Mouse (Mus musculus) liver, adult 2 months (tissue): ENCODE data around the gene Ccl27a.

ENCODE experiments used
- CTCF ChIP-seq: fragments of 200-500 bp; IDR thresholded peaks from 2 replicates; pipeline ENCODE4 v1.5.1; 2011; ENCODE audit warnings: low read depth, low read length, control low read depth
- POLR2A ChIP-seq: fragments of 200-500 bp; IDR thresholded peaks from 2 replicates; pipeline ENCODE4 v1.6.1; 2011; ENCODE audit warnings: low read length, control low read depth; ENCODE audit not compliant: insufficient read depth; ENCODE audit errors: extremely low read depth

DNA sequence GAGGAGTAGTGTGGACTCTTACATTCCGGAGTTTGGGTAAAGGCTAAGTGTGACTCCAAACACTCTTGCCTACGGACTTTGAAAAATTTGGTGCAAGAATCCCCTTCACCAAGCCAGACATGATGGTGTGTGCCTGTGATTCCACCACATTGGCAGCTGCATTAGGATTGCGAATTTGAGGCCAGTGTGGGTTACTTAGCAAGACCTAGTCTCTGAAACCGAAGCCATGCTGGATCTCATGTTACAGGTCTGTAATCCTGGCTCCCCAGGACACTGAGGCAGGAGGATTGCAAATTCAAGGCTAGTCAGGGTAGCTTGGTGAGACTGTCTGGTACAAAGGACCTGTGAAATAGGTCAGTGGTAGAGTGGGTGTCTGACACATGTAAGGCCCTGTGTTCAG is 15.3 kb downstream of the Ccl27a start:
- no peak for TF ChIP-seq CTCF
- TF ChIP-seq POLR2A: no peak
